Mouse (Mus musculus) skeletal muscle tissue, adult 2 months (tissue): ENCODE data around the gene B4galt3.
"Not testable (repeated sequence)": the region's sequence is repeated elsewhere in the genome, so short reads cannot be mapped to it uniquely, and the experiment has no call there.

Experiments
- DNase-seq: peaks from one replicate; pipeline ENCODE4 v3.0.0-alpha.2; 2012; ENCODE audit warnings: low read depth, low spot score

The B4galt3 gene

DNA sequence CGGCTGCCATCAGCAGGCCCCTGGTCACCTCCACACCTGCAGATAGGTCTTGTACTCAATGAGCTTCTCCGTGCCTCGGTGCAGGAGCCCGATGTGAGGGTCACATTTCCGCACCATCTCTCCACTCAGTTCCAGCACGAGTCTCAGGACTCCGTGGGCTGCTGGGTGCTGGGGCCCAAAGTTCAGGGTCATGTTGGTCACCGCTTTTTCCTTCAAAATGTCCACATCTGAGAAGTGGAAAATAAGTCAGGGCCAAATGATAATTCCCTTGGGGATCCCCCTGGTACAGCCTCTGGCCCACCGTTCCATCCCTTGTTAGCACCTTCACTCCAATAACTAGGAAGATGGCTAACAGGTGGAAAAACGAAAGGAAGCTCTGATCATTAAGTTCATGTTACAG lies 29.2 kb upstream of the B4galt3 start:
- DNase-seq: no peak

GRCm38 (mm10) chr1:171241952-171242351 lies 28.2 kb upstream of the B4galt3 start:
- DNase-seq: not testable (repeated sequence)

DNA sequence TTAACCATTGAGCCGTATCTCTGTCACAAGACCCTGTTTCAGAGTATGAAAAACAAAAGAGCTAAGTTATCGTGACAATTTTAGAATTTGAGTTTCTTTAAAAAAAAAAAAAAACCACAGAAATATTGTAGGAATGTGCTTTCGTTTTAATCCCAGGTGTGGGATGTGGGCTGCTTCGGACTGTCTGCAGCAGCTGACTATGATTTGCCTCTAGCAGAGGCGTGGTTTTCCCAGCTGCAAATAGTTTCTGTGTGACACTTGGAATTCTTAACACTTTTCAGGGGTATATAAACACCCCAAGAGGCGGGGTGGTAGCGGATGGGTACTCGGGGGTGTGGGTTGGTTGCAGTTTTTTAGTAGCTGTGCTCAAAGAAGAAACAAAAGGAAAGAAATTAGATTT lies 24.8 kb upstream of the B4galt3 start:
- no peak for DNase-seq

DNA sequence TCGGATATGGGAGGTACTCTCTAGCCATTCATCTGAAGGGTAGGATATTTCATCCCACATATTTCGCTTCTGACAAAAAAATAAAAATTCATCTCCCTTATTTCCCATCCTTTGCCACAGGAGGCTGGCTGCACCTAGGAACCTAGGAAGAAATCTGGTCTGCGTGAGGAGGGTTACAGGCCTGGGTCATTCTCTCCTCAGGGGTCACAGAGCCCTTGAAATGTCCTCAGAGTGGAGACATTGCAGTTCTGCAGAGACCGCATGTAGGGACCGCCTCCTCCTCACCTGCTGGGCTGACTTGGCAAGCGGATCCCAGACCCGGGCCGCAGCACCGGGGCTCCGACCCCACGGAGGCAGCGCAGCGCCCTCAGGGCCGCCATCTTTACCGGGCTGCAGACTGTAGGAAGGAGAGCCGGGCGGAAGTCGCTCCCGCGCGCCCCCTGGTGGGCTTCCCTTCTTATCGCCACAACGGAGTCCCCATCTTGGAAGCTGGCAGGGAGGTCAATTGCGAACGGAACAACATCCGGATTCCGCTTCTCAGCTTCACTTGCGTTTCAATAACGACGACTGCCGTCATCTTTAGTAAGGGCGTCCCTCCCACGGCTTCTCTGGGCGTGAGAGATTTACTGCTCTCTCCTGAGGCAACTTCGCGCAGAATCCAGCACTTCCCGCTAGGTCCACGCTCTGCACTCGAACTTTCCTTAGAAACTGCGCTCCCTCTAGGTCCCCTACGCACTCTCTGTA lies 23.2 kb upstream of the B4galt3 start:
- peak; percentile 99 for DNase-seq

- no peak for DNase-seq
Measured at GRCm38 (mm10) chr1:171247453-171247841, 22.7 kb upstream of the B4galt3 start.

DNA sequence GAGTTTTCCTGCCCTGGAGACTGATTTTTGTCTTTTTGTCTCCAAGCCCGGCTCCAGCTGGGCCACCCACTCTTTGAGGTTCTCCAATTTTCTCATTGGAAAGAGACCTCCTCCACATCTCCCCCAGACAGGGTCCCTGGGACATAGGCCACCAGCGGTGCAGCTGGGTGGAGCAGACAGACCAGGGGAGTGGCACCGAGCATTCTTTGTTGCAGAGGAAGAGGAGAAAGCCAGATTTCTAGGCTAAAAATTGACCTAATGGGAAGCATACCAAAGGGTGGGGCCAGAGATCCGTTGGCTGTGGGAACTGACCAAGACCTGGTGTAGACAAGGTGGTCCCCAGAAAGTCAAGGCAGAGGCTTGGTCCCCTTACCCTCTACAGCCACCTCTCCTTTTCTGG lies 22.2 kb upstream of the B4galt3 start:
- no peak for DNase-seq

DNA sequence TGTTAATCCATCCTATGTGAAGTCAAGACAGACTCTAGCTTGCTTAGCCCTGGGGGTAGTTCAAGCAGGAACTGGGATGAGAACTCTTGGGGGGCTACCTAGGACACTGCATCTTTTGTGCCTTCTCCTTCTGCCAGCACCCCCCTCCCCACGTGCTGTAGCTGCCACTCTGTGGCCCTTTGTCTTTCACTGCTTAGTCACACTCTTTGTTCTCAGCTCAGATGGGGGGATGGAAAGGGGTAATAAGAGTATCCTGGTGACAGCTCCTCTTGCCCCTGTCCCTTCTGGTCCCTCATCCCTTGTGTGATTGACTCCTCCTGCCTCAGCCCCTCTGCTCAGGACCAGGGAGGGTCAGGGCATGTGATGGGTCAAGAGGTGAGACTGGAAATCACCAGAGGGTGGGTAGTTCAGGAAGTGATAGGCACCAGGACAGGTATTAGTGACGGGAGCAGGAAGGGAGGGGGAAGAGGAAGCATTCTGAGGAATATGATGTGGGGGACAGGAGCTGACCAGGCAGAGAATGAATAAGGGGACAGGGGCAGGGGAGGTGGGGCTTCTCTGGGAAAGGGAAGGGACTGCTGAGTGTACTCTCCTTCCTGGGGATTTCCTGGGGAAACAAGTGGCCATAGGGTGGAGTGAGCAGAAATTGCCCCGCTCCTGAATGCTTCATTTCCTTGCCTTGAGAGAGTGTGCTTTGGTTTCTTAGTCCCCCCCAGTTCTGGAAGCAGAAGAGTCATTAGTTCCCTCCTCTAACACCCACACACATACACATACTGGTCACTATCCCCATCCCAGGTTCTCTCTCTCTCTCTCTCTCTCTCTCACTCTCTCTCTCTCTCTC lies 21.5 kb upstream of the B4galt3 start:
- DNase-seq: no peak

- no peak for DNase-seq
Measured at GRCm38 (mm10) chr1:171249913-171250600, 20.1 kb upstream of the B4galt3 start, which contains the start of gene Adamts4. Adamts4 (plus strand) TSS chr1:171250421.

- no peak for DNase-seq
Measured at GRCm38 (mm10) chr1:171250680-171251593, 19.2 kb upstream of the B4galt3 start, which contains the start of gene Ndufs2. Ndufs2 (minus strand) TSS chr1:171251388.

DNA sequence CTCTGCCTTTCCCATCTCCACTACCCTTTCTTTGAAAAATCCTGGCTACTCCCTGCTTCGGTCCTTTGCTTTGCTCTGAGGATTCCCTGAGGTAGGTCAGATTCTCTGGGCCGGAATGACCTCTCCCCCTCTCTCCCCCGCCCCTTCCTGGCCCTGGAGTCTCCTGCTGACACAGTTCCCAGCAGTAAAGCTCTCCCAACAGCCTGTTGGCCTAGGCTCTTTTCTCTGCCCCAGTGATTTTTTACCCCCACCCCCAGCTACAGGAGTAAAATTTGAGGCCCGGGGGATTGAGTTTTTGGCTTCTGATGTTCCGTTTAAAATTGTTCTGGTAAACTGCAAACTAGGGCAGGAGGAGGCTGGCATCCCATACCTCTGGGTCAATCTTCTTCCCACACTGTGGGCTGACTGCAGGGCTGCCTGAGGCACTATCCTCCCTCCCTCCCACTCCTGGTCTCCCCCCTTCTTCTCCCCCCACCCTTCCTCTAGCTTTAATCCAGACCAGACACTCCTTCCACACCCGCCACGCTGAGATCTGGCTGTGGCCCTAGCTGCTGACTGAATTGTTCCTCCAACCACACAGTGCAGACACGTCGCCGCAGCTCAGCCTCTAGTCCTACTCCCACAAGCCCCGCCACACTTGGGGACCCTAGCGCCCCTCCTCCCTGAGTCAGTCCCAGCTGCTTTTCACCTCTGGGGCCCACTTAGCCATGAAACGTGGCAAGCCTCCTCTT lies 18.4 kb upstream of the B4galt3 start:
- DNase-seq: no peak

DNA sequence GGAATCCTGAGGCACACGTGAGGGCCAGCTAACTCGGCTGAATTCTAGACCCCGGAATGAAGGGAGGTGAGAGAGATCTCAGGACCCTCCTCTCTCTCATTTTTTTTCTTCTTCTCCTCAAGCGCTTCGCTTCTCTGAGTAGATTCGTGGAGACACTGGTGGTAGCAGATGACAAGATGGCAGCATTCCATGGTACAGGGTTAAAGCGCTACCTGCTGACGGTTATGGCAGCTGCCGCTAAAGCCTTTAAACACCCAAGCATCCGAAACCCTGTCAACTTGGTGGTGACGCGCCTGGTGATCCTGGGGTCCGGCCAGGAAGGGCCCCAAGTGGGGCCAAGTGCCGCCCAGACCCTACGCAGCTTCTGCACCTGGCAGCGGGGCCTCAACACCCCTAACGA lies 17.7 kb upstream of the B4galt3 start:
- no peak for DNase-seq

GRCm38 (mm10) chr1:171256095-171256818 lies 13.9 kb upstream of the B4galt3 start:
- no peak for DNase-seq

DNA sequence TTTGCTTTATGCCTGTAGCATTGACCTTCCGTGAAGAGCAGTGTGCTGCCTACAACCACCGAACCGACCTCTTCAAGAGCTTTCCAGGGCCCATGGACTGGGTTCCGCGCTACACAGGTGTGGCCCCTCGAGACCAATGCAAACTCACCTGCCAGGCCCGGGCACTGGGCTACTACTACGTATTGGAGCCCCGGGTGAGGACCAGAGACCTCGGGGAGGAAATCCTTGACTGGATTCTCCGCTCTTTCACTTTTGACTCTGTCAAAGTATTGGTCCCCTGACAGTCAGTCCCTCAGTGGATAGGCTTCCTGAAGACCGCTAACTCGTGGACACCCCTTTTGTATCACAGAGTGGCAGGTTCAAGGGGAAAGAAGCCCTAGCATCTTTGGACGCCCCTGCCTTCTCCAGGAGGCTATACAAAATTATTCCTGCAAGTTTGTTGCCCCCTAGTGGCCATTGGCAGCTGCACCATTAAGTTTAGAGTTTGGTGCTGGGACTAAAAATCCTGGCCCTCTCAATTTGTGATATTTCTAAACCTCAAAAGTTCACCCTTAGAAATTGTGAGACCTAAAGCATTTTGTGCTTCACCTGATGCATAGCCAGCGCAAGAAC lies 13.1 kb upstream of the B4galt3 start:
- DNase-seq: peak; percentile 62

- no peak for DNase-seq
Measured at GRCm38 (mm10) chr1:171257781-171258180, 12.3 kb upstream of the B4galt3 start.

DNA sequence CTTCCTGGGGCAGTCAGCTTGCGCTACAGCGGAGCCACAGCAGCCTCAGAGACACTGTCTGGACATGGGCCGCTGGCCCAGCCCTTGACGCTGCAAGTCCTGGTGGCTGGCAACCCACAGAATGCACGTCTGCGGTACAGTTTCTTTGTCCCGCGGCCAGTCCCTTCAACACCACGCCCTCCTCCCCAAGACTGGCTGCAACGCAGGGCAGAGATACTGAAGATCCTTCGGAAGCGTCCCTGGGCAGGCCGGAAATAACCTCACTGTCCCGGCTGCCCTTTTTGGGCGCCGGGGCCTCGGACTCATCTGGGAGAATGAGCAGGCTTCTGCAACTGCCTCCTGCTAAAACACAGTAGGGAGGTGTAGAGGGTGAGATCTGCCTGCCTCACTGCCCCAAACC lies 11.2 kb upstream of the B4galt3 start:
- no peak for DNase-seq

DNA sequence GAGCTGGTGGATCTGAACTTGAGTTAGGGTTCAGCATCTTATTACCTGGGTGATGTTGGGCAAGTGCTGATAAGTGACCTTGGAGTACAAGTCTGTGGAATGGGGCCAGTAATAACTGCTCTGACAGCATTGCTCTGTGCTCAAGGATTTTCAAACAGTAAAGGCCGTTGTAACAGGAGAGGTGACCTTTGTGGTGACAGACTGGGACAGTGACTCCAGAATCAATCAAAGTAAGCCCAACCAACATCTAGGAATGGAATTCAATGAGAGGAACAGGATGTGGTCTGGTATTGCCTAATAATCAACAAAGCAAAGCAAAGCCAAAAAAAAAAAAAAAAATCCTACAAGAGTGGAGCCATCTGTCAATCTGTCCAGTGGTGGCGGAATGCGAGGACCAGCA lies 9.8 kb upstream of the B4galt3 start:
- no peak for DNase-seq

- DNase-seq: peak; percentile 70
Measured at GRCm38 (mm10) chr1:171262594-171263130, 7.5 kb upstream of the B4galt3 start.

- peak; percentile 68 for DNase-seq
Measured at GRCm38 (mm10) chr1:171263185-171263611, 6.9 kb upstream of the B4galt3 start.
